Mouse (Mus musculus) left cerebral cortex, adult 6 months (tissue): ENCODE results near the gene Vmn2r110. TPM values are rescaled to one million over a fixed set of nuclear protein-coding genes. Genes with fewer than 3 reads are reported as not detected.

Experiments
- long read RNA-seq, 2 experiments: library from polyadenylated mRNA; unstranded; transcript quantifications; one replicate each; pipeline ENCODE4 v2.0.0; 2019 to 2020
- polyA plus RNA-seq: library from polyadenylated mRNA; unstranded; fragments of <200 nt; fragmentation: Nextera tagmentation; gene quantifications from 2 replicates; pipeline ENCODE4 v1.2.3, GENCODE M21; 2021

Vmn2r110 gene
- polyA plus RNA-seq: not detected in 2 replicates
- long read RNA-seq, experiment 1: 0 reads
- long read RNA-seq, experiment 2: 0 reads

DNA sequence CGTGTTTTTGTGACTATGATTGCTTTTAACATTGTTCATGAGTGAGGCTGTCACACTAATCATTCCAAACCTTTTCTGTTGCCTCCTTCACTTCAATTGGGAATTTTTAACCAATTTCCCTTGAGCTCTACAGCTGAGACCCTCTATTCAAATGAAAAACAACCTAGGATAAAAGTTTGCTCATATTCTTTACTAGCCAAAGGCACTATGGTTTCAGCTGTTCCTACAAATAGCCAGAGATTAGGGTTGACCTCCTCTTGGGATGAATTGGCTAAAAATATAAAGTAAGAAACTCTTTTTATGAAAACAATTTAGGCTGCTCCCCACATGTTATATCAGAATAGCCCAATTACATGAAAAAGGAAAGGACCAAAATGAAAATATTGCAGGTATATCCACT is at the start of gene Vmn2r110:
Vmn2r110 (minus strand) TSS at position 101 of the 400 bp plus-strand sequence.

GRCm38 (mm10) chr17:20624777-20625176 is 28.6 kb upstream of the Vmn2r110 start, which contains the start of gene Fpr-rs3:
Gene Fpr-rs3, minus strand, starts transcription at chr17:20624877.

GRCm38 (mm10) chr17:20564656-20565055 is 31.6 kb downstream of the Vmn2r110 start, which contains the start of gene Vmn2r109:
Gene Vmn2r109, minus strand, starts transcription at chr17:20564756.

Other genes starting within 250 kb of the Vmn2r110 start
- not detected in 2 replicates for gene Vmn1r224, start 182.3 kb downstream of the Vmn2r110 start, polyA plus RNA-seq
- gene Vmn2r108, start 115.1 kb downstream of the Vmn2r110 start, polyA plus RNA-seq: 0.01 TPM in 1 of 2 replicates, not detected in the other
- gene Vmn1r225, start 98.3 kb downstream of the Vmn2r110 start, polyA plus RNA-seq: not detected in 2 replicates
- gene Vmn2r109, start 31.7 kb downstream of the Vmn2r110 start, polyA plus RNA-seq: not detected in 2 replicates
- gene Fpr-rs3, start 28.5 kb upstream of the Vmn2r110 start, polyA plus RNA-seq: not detected in 2 replicates
- not detected in 2 replicates for gene Vmn1r226, start 86.4 kb upstream of the Vmn2r110 start, polyA plus RNA-seq
- gene Vmn1r227, start 133.4 kb upstream of the Vmn2r110 start, polyA plus RNA-seq: not detected in 2 replicates
- gene Vmn1r228, start 189.7 kb upstream of the Vmn2r110 start, polyA plus RNA-seq: not detected in 2 replicates
- gene Vmn1r229, start 215.1 kb upstream of the Vmn2r110 start, polyA plus RNA-seq: not detected in 2 replicates
- not detected in 2 replicates for gene Vmn1r230, start 244.0 kb upstream of the Vmn2r110 start, polyA plus RNA-seq